Mouse (Mus musculus) forebrain, embryonic 15.5 days (tissue): ENCODE measurements around the gene Dock2. TPM values are rescaled to one million over a fixed set of nuclear protein-coding genes. Genes with fewer than 3 reads are reported as not detected.

Experiments used
- ATAC-seq: fragments of 200-750 bp; cut with Nextera tagmentation; replicated peaks from 2 replicates; pipeline ENCODE4 v1.8.0; 2017; ENCODE audit warnings: mild to moderate bottlenecking, moderate TSS enrichment, moderate library complexity
- H3K27ac ChIP-seq: fragments of 300-500 bp; sonication (generic); replicated peaks from 2 replicates; pipeline ENCODE4 v1.5.1; 2015; ENCODE audit warnings: mild to moderate bottlenecking, inconsistent platforms
- H3K27me3 ChIP-seq: fragments of 300-500 bp; sonication (generic); 2 replicates; pipeline ENCODE4 v1.6.1; 2015; ENCODE audit warnings: inconsistent platforms
- H3K36me3 ChIP-seq: fragments of 300-500 bp; sonication (generic); 2 replicates; pipeline ENCODE4 v1.6.1; 2015; ENCODE audit warnings: mild to moderate bottlenecking, inconsistent platforms
- H3K4me1 ChIP-seq: fragments of 300-500 bp; sonication (generic); 2 replicates; pipeline ENCODE4 v1.6.1; 2015; ENCODE audit warnings: inconsistent platforms
- H3K4me2 ChIP-seq: fragments of 300-500 bp; sonication (generic); replicated peaks from 2 replicates; pipeline ENCODE4 v1.6.1; 2015; ENCODE audit warnings: mild to moderate bottlenecking, inconsistent platforms
- H3K4me3 ChIP-seq: fragments of 300-500 bp; sonication (generic); 2 replicates; pipeline ENCODE4 v1.5.1; 2015; ENCODE audit warnings: mild to moderate bottlenecking, inconsistent platforms
- H3K9ac ChIP-seq: fragments of 300-500 bp; sonication (generic); replicated peaks from 2 replicates; pipeline ENCODE4 v1.6.1; 2015; ENCODE audit warnings: mild to moderate bottlenecking, inconsistent platforms
- H3K9me3 ChIP-seq: fragments of 300-500 bp; sonication (generic); 2 replicates; pipeline ENCODE4 v1.6.1; 2016; ENCODE audit warnings: inconsistent platforms
- WGBS: fragments of 180-500 bp; shearing (Covaris S2); methylation state at CpG from one replicate; pipeline ENCODE4 v1.1.7; 2015; ENCODE audit warnings: mixed read lengths; 5-methylcytosine and 5-hydroxymethylcytosine counted together
- polyA plus RNA-seq: library from polyadenylated mRNA; unstranded; fragments of >200 nt; fragmentation: Nextera tagmentation; extraction: Ambion mirVana; gene quantifications from 2 replicates; pipeline ENCODE4 v1.2.1, GENCODE M21; 2015

Dock2 gene
- polyA plus RNA-seq, 1 experiment from 2014 or later, result 0.51 TPM

- ATAC-seq, result no peak
- WGBS, result 91% methylated on average over 11 of the region's 11 CpGs
These were observed 75.4 kb downstream of the Dock2 start for GRCm38 (mm10) chr11:34708278-34708677.

GRCm38 (mm10) chr11:34707360-34707759 lies 76.3 kb downstream of the Dock2 start:
- H3K36me3 ChIP-seq, result no peaks in the 10 kb centered on the region
- ATAC-seq, result no peak
- no peaks in the 10 kb centered on the region for H3K9me3 ChIP-seq
- 93% methylated on average over 5 of the region's 5 CpGs for WGBS
- no peak overlapping the region for H3K9ac ChIP-seq
- no peak overlapping the region for H3K4me3 ChIP-seq
- H3K27me3 ChIP-seq, result no peaks in the 10 kb centered on the region
- H3K4me1 ChIP-seq, result no peaks in the 10 kb centered on the region
- H3K27ac ChIP-seq, result no peak overlapping the region
- H3K4me2 ChIP-seq, result no peak overlapping the region

More at GRCm38 (mm10) chr11:34708278-34708677, 75.4 kb downstream of the Dock2 start:
- Histone ChIP-seq H3K36me3 (no peaks in the 10 kb centered on the region), H3K27me3 (no peaks in the 10 kb centered on the region), H3K4me1 (no peaks in the 10 kb centered on the region), H3K9ac (no peak overlapping the region), H3K4me2 (no peak overlapping the region), H3K4me3 (no peak overlapping the region), H3K27ac (no peak overlapping the region), H3K9me3 (no peaks in the 10 kb centered on the region)

GRCm38 (mm10) chr11:34705108-34705446 lies 78.6 kb downstream of the Dock2 start:
- Histone ChIP-seq H3K36me3 (no peaks in the 10 kb centered on the region), H3K9me3 (no peaks in the 10 kb centered on the region), H3K27ac (no peak overlapping the region), H3K4me3 (no peak overlapping the region), H3K4me2 (no peak overlapping the region), H3K27me3 (no peaks in the 10 kb centered on the region), H3K4me1 (no peaks in the 10 kb centered on the region), H3K9ac (no peak overlapping the region)
- 69% methylated on average over 4 of the region's 4 CpGs for WGBS
- no peak for ATAC-seq

GRCm38 (mm10) chr11:34704384-34705107 lies 79.1 kb downstream of the Dock2 start:
- Histone ChIP-seq H3K4me3 (no peak overlapping the region), H3K9me3 (no peaks in the 10 kb centered on the region), H3K27me3 (no peaks in the 10 kb centered on the region), H3K4me2 (no peak overlapping the region), H3K9ac (no peak overlapping the region), H3K36me3 (no peaks in the 10 kb centered on the region), H3K27ac (no peak overlapping the region), H3K4me1 (no peaks in the 10 kb centered on the region)
- 57% methylated on average over 8 of the region's 8 CpGs for WGBS
- 0 out of 2 replicates have a peak, but pooled peaks have one; percentile 16 for ATAC-seq

DNA sequence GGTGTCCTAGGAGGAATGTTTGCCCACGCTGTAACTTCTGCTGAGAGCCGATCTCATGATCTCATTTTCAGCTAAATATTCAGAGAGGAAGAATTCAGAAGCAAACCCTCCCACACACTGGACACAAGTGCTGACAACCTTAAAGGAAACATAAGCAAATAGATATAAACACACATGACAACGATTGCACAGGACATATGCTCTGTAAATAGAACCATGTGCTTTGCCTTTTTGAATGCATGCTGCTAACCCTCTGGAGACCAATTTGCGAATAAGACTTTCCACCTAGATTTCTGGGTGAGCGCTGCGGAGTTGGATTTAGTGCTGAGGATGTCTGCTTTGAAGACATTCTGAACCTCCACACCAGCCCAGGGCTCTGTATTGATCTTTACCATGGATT lies 79.8 kb downstream of the Dock2 start:
- peak; percentile 68 for ATAC-seq
- no peaks in the 10 kb centered on the region for H3K27me3 ChIP-seq

DNA sequence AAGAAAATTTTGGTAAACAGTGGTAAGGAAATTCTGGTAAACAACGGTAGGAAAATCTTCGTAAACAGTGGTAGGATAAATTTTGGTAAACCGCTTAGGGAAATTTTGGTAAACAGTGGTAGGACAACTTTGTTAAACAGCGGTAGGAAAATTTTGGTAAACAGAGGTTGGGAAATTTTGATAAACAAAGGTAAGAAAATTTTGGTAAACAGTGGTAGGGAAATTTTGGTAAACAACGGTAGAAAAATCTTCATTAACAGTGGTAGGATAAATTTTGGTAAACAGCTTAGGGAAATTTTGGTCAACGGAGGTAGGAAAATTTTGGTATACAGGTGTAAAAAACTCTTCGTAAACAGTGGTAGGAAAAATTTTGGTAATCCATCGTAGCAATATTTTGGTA lies 101.9 kb downstream of the Dock2 start:
- WGBS, result 47% methylated on average over 8 of the region's 8 CpGs
- no peak for ATAC-seq

More for the DNA sequence above, 79.8 kb downstream of the Dock2 start:
- Histone ChIP-seq H3K4me3 (no peak overlapping the region), H3K4me1 (no peaks in the 10 kb centered on the region), H3K9ac (no peak overlapping the region), H3K4me2 (no peak overlapping the region), H3K27ac (no peak overlapping the region), H3K9me3 (no peaks in the 10 kb centered on the region), H3K36me3 (no peaks in the 10 kb centered on the region)
- 61% methylated on average over 6 of the region's 6 CpGs for WGBS

DNA sequence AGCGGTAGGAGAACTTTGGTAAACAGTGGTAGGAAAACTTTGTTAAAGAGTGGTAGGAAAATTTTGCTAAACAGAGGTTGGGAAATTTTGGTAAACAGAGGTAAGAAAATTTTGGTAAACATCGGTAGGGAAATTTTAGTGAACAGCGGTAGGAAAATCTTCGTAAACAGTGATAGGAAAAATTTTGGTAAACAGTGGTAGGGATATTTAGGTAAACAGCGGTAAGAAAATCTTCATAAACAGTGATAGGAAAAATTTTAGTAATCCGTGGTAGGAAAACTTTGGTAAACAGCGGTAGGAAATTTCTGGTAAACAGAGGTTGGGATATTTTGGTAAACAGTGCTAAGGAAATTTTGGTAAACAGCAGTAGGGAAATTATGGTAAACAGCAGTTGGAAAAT lies 239.1 kb downstream of the Dock2 start:
- no peaks in the 10 kb centered on the region for H3K27me3 ChIP-seq

More for the DNA sequence above, 101.9 kb downstream of the Dock2 start:
- H3K9ac ChIP-seq, result no peak overlapping the region
- H3K4me2 ChIP-seq, result no peak overlapping the region
- H3K27ac ChIP-seq, result no peak overlapping the region
- H3K27me3 ChIP-seq, result no peaks in the 10 kb centered on the region
- H3K36me3 ChIP-seq, result no peaks in the 10 kb centered on the region
- H3K4me3 ChIP-seq, result no peak overlapping the region
- no peaks in the 10 kb centered on the region for H3K4me1 ChIP-seq
- peaks cover 4% of the 10 kb centered on the region for H3K9me3 ChIP-seq

DNA sequence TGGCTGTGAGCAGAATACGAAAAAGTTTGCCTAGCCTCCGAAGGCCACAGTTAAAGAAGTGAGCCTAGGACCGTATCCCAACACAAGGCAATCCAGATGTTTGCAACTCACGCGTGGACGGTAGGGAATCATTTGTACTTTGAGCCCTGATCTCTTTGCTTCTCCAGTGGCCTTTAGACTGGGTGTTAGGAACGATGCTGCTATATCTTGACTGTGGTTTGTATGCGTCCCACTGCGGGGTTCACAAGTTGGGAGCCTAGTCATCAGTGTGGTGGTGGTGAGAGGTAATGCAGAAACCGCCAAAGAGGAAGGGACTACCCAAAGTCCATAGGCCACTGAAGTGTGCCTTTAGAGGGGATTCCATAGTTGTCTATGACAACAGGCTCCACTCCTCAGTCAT lies 251.6 kb downstream of the Dock2 start:
- no peak for ATAC-seq
- no peaks in the 10 kb centered on the region for H3K9me3 ChIP-seq
- H3K27me3 ChIP-seq, result no peaks in the 10 kb centered on the region
- H3K4me1 ChIP-seq, result no peaks in the 10 kb centered on the region
- WGBS, result 95% methylated on average over 10 of the region's 10 CpGs
- no peak overlapping the region for H3K4me3 ChIP-seq
- H3K27ac ChIP-seq, result no peak overlapping the region
- H3K36me3 ChIP-seq, result no peaks in the 10 kb centered on the region
- H3K4me2 ChIP-seq, result no peak overlapping the region
- H3K9ac ChIP-seq, result no peak overlapping the region

More for the DNA sequence above, 239.1 kb downstream of the Dock2 start:
- H3K27ac ChIP-seq, result no peak overlapping the region
- H3K4me2 ChIP-seq, result no peak overlapping the region
- no peaks in the 10 kb centered on the region for H3K4me1 ChIP-seq
- H3K4me3 ChIP-seq, result no peak overlapping the region
- H3K36me3 ChIP-seq, result no peaks in the 10 kb centered on the region
- ATAC-seq, result no peak
- 70% methylated on average over 7 of the region's 7 CpGs for WGBS
- peaks cover 11% of the 10 kb centered on the region; the same call in 1 of the 2 replicates for H3K9me3 ChIP-seq
- H3K9ac ChIP-seq, result no peak overlapping the region

- Histone ChIP-seq H3K4me1 (no peaks in the 10 kb centered on the region), H3K36me3 (no peaks in the 10 kb centered on the region), H3K27me3 (no peaks in the 10 kb centered on the region), H3K27ac (no peak overlapping the region), H3K9ac (no peak overlapping the region), H3K4me2 (no peak overlapping the region), H3K9me3 (no peaks in the 10 kb centered on the region), H3K4me3 (no peak overlapping the region)
- 96% methylated on average over 3 of the region's 3 CpGs for WGBS
- no peak for ATAC-seq
These were observed 252.7 kb downstream of the Dock2 start for GRCm38 (mm10) chr11:34530971-34531370.

DNA sequence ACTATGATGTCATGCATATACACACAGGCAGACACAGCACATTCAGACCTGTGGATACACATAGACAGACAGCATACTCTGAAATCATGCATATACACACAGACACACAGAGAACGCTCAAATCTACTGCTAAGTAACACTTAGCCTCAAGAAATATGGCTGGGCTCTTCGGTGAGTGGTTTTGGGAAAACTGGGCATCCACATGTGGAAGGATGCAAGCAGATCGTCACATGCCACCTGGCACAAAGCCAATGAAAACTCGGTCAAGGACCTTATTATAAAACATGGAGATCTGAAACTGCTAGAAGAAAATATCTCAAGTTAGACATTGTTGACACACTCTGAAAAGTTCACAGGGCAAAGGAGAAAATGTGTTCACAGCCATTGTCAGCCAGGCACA lies 255.7 kb downstream of the Dock2 start:
- no peak overlapping the region for H3K4me3 ChIP-seq
- H3K27ac ChIP-seq, result no peak overlapping the region
- 89% methylated on average over 4 of the region's 4 CpGs for WGBS

GRCm38 (mm10) chr11:34527238-34527637 lies 256.5 kb downstream of the Dock2 start:
- H3K9ac ChIP-seq, result no peak overlapping the region
- no peaks in the 10 kb centered on the region for H3K36me3 ChIP-seq
- H3K4me1 ChIP-seq, result no peaks in the 10 kb centered on the region
- no peak overlapping the region for H3K4me3 ChIP-seq
- 85% methylated on average over 5 of the region's 5 CpGs for WGBS
- no peak overlapping the region for H3K27ac ChIP-seq
- no peak for ATAC-seq
- no peak overlapping the region for H3K4me2 ChIP-seq
- H3K27me3 ChIP-seq, result no peaks in the 10 kb centered on the region
- H3K9me3 ChIP-seq, result no peaks in the 10 kb centered on the region

More for the DNA sequence above, 255.7 kb downstream of the Dock2 start:
- Histone ChIP-seq H3K9ac (no peak overlapping the region), H3K4me2 (no peak overlapping the region), H3K4me1 (no peaks in the 10 kb centered on the region), H3K9me3 (no peaks in the 10 kb centered on the region), H3K36me3 (no peaks in the 10 kb centered on the region), H3K27me3 (no peaks in the 10 kb centered on the region)
- no peak for ATAC-seq

GRCm38 (mm10) chr11:34525096-34525891 lies 258.4 kb downstream of the Dock2 start:
- Histone ChIP-seq H3K9ac (no peak overlapping the region), H3K4me2 (no peak overlapping the region), H3K4me1 (no peaks in the 10 kb centered on the region), H3K4me3 (no peak overlapping the region), H3K36me3 (no peaks in the 10 kb centered on the region), H3K9me3 (no peaks in the 10 kb centered on the region), H3K27ac (no peak overlapping the region), H3K27me3 (no peaks in the 10 kb centered on the region)
- peak; percentile 26; the same call in 1 of the 2 replicates for ATAC-seq
- 79% methylated on average over 7 of the region's 7 CpGs for WGBS
